Mouse (Mus musculus) ES-CJ7 (cell line): ENCODE measurements around the gene Pdgfd.
"Not testable (repeated sequence)": the region's sequence is repeated elsewhere in the genome, so short reads cannot be mapped to it uniquely, and the experiment has no call there.

Experiments
- DNase-seq: peaks from one replicate; pipeline ENCODE4 v3.0.0; 2011; ENCODE audit warnings: low read depth, low spot score

The Pdgfd gene

GRCm38 (mm10) chr9:6168391-6169037, at the start of gene Pdgfd:
Gene Pdgfd (plus strand): TSS chr9:6168584.
- peak; percentile 74 for DNase-seq

GRCm38 (mm10) chr9:6169038-6169431, 651 bp downstream of the Pdgfd start:
- peak; percentile 12 for DNase-seq

- DNase-seq = no peak
Observed at GRCm38 (mm10) chr9:6170962-6171361, 2.6 kb downstream of the Pdgfd start.

GRCm38 (mm10) chr9:6173276-6173675, 4.9 kb downstream of the Pdgfd start:
- no peak for DNase-seq

- DNase-seq = no peak
Observed at GRCm38 (mm10) chr9:6175731-6176130, 7.3 kb downstream of the Pdgfd start.

GRCm38 (mm10) chr9:6182307-6182923, 14.0 kb downstream of the Pdgfd start:
- DNase-seq = no peak

GRCm38 (mm10) chr9:6187955-6188354, 19.6 kb downstream of the Pdgfd start:
- no peak for DNase-seq

GRCm38 (mm10) chr9:6193352-6193751, 25.0 kb downstream of the Pdgfd start:
- no peak for DNase-seq

- no peak for DNase-seq
Observed at GRCm38 (mm10) chr9:6212862-6213261, 44.5 kb downstream of the Pdgfd start.

GRCm38 (mm10) chr9:6217505-6217904, 49.1 kb downstream of the Pdgfd start:
- no peak for DNase-seq

GRCm38 (mm10) chr9:6235982-6236381, 67.6 kb downstream of the Pdgfd start:
- DNase-seq = not testable (repeated sequence)

- DNase-seq = no peak
Observed at GRCm38 (mm10) chr9:6250320-6250719, 81.9 kb downstream of the Pdgfd start.

- no peak for DNase-seq
Observed at GRCm38 (mm10) chr9:6251990-6252389, 83.6 kb downstream of the Pdgfd start.

GRCm38 (mm10) chr9:6257072-6257471, 88.7 kb downstream of the Pdgfd start:
- no peak for DNase-seq

GRCm38 (mm10) chr9:6264820-6265219, 96.4 kb downstream of the Pdgfd start:
- no peak for DNase-seq

- peak; percentile 4 for DNase-seq
Observed at GRCm38 (mm10) chr9:6269796-6270280, 101.5 kb downstream of the Pdgfd start, which contains the start of gene Ddi1. Gene Ddi1 (minus strand): TSS chr9:6269846.

- DNase-seq = no peak
Observed at GRCm38 (mm10) chr9:6276395-6276794, 108.0 kb downstream of the Pdgfd start.

GRCm38 (mm10) chr9:6277526-6277925, 109.1 kb downstream of the Pdgfd start:
- DNase-seq = no peak

- DNase-seq = peak; percentile 18
Observed at GRCm38 (mm10) chr9:6286770-6287169, 118.4 kb downstream of the Pdgfd start.

GRCm38 (mm10) chr9:6289211-6289696, 120.9 kb downstream of the Pdgfd start:
- DNase-seq = peak; percentile 12

GRCm38 (mm10) chr9:6298547-6298946, 130.2 kb downstream of the Pdgfd start:
- no peak for DNase-seq

- no peak for DNase-seq
Observed at GRCm38 (mm10) chr9:6302050-6302449, 133.7 kb downstream of the Pdgfd start.

GRCm38 (mm10) chr9:6304590-6304989, 136.2 kb downstream of the Pdgfd start:
- DNase-seq = no peak
